Mouse (Mus musculus) bone marrow, adult 2 months (tissue): ENCODE results near the gene Pno1. TPM values are rescaled to one million over a fixed set of nuclear protein-coding genes. Genes with fewer than 3 reads are reported as not detected.

Source experiments
- H3K27ac ChIP-seq: fragments of 200-500 bp; 2 replicates; pipeline ENCODE4 v1.5.1; 2012; ENCODE audit warnings: low read depth, mild to moderate bottlenecking, control low read depth, inconsistent platforms, low read length; ENCODE audit not compliant: control insufficient read depth, poor library complexity, insufficient read depth
- H3K4me1 ChIP-seq: fragments of 200-500 bp; 2 replicates; pipeline ENCODE4 v1.6.1; 2011; ENCODE audit warnings: low read length; ENCODE audit not compliant: control insufficient read depth, insufficient read depth
- H3K4me3 ChIP-seq: fragments of 200-500 bp; replicated peaks from 2 replicates; pipeline ENCODE3; 2011; ENCODE audit warnings: mild to moderate bottlenecking, low read depth, low read length, control low read depth; ENCODE audit not compliant: control insufficient read depth
- CTCF ChIP-seq: fragments of 200-500 bp; IDR thresholded peaks from 2 replicates; pipeline ENCODE4 v1.5.1; 2011; ENCODE audit warnings: low read length, control low read depth; ENCODE audit not compliant: control insufficient read depth, insufficient read depth
- POLR2A ChIP-seq: fragments of 200-500 bp; IDR thresholded peaks from 2 replicates; pipeline ENCODE4 v1.6.1; 2011; ENCODE audit warnings: low read depth, mild to moderate bottlenecking, control low read depth, low read length, borderline replicate concordance; ENCODE audit not compliant: control insufficient read depth
- WGBS: fragments of 180-500 bp; shearing (Covaris S2); methylation state at CpG from one replicate; pipeline ENCODE4 v1.1.7; 2018; 5-methylcytosine and 5-hydroxymethylcytosine counted together
- polyA plus RNA-seq: library from polyadenylated mRNA; stranded (reverse); fragments of >200 nt; gene quantifications from 2 replicates; pipeline ENCODE4 v1.2.4, GENCODE M21; 2011; ENCODE audit warnings: low replicate concordance; ENCODE audit not compliant: missing spikeins, insufficient read depth, insufficient read length

The Pno1 gene
- polyA plus RNA-seq, 1 experiment, result 28.6 TPM

DNA sequence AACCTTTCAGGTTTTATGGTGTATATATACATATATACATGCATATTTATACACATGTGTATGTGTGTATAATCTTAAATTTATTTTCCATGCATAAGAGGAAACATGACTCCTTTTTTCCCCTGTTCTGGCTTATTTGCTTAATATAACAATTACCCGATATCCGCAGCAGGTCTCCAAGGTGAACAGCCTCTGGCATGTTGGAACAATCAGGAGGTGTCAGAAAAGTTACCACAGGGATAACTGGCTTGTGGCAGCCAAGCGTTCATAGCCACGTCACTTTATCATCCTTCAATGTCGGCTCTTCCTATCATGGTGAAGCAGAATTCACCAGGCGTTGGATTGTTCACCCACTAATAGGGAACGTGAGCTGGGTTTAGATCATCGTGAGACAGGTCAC lies 9.8 kb upstream of the Pno1 start:
- no peaks in the 10 kb centered on the region for H3K4me1 ChIP-seq
- no peak overlapping the region for H3K27ac ChIP-seq
- WGBS, result 93% methylated on average over 8 of the region's 8 CpGs
- TF ChIP-seq POLR2A (no peak), CTCF (no peak)
- no peak overlapping the region for H3K4me3 ChIP-seq

DNA sequence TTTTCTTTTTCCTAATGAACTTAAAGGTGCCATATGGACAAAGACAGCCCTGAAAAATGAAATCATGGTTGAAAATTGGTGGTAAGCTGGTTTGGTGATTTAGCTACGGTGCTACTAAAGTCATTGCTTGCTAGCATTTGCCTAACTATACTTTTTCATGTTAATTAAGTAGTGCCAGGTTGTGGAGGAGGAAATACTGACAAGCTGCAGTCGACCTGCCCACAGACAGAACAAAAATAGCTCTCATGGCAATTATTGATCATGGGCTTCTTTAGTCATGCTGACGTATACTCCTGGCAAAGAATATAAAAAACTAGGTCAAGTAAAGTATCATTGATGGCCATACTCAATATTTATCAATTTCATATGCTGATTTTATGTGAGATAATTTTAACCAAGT lies 4.1 kb upstream of the Pno1 start:
- TF ChIP-seq CTCF (no peak), POLR2A (no peak)
- Histone ChIP-seq H3K4me3 (no peak overlapping the region), H3K27ac (no peak overlapping the region), H3K4me1 (no peaks in the 10 kb centered on the region)
- WGBS, result 72% methylated on average over 3 of the region's 3 CpGs

- H3K27ac ChIP-seq, result no peak overlapping the region
- H3K4me3 ChIP-seq, result peak overlapping the region; percentile 29
- no peaks in the 10 kb centered on the region for H3K4me1 ChIP-seq
- no peak for TF ChIP-seq CTCF
- WGBS, result 42% methylated on average over 5 of the region's 5 CpGs
Observed at GRCm38 (mm10) chr11:17212903-17213509, 1.6 kb upstream of the Pno1 start.

GRCm38 (mm10) chr11:17212141-17212495 lies 750 bp upstream of the Pno1 start:
- Histone ChIP-seq H3K4me3 (peak overlapping the region; percentile 77), H3K27ac (peak overlapping the region; percentile 84), H3K4me1 (no peaks in the 10 kb centered on the region)
- WGBS, result under 1% methylated on average over 10 of the region's 10 CpGs
- TF ChIP-seq CTCF (no peak), POLR2A (no peak)

DNA sequence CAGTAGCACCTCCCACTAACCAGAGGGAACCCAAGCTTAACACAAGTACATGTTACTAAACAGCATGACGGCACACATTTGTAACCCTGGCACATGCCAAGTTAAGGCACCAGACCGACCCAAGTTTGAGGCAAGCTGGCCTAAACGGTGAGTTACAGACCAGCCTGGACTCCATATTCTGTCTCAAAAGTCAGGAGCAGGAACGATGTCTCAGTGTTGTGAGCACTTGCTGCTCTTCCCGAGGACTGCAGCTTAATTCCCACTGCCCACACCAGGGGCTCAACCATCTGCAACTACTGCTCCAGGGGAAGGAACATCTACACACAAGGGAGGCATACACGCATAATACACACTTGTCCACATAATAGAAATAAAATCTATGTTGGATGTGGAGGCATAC lies 8.9 kb downstream of the Pno1 start:
- TF ChIP-seq CTCF, result no peak
- no peak for TF ChIP-seq POLR2A
- 81% methylated on average over 6 of the region's 6 CpGs for WGBS
- Histone ChIP-seq H3K4me1 (no peaks in the 10 kb centered on the region), H3K4me3 (no peak overlapping the region), H3K27ac (no peak overlapping the region)

DNA sequence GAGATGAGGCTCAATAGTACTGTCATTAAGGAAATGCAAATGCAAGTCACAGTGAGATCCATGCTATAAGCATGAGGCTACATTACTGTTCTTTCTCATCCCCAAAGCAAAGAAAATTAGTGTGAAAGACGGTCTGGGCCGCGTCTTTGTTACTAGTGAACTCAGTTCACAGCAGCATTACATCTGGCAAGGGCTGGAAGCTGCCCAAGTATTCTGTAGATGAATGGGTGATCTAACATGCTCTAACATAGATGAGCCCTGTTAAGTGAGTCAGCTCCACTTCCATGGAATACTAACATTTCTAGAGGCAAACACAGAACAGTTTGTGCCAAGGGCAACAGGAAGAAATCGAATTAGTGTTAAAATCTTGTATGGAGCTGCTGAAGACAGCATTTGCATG lies 10.4 kb downstream of the Pno1 start:
- TF ChIP-seq POLR2A, result no peak
- TF ChIP-seq CTCF, result no peak
- Histone ChIP-seq H3K4me1 (no peaks in the 10 kb centered on the region), H3K4me3 (no peak overlapping the region), H3K27ac (no peak overlapping the region)
- WGBS, result 90% methylated on average over 4 of the region's 4 CpGs

DNA sequence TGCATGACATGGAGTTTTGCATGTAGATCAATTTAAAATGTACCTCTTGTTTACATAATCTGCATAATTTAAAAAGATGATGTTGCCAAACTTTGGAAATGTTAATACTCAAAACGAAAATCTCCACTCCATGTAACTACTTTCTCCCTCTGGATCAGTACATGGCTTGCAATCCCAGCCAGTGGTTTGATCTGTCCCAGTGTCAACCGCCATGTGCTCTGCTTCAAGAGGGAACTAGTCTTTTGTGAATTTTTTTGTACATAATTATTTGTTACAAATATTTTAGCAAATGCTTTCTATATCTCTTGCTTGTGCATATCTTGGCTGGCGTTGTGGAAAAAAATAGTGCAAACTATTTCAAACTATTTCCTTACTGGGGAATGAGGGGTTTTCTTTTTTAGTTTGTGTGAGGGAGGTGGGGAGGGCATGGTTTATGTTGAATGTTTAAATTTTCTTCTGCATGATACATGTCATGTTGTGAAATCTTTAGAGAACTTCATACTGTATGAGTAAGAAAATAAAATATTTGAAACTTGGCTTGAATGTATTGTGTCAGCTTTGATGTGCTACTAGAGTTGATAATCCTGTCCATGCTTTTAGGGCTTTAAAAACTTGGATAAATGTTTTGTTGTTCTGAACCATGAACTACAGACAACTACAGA lies 11.4 kb downstream of the Pno1 start:
- Histone ChIP-seq H3K4me3 (no peak overlapping the region), H3K27ac (no peak overlapping the region), H3K4me1 (no peaks in the 10 kb centered on the region)
- 85% methylated on average over 3 of the region's 3 CpGs for WGBS
- TF ChIP-seq POLR2A (no peak), CTCF (no peak)

DNA sequence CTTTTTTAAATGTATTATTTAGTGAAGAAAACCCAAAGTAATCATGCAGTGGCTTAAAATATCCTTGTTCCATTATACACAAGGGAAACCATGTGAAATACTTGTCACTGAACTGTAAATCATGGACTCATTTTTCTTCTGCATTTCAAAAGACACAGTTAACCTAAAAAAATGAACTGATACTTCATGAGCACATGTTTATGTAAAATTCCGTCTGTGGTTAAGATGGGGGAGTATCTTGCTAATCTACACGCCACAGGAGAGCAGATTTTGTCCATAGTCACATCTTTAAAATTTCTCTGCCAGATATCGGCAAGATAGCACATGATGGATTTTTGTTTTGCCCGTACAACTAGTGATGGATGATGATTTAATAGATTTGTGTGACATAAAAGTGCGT lies 12.2 kb downstream of the Pno1 start:
- no peaks in the 10 kb centered on the region for H3K4me1 ChIP-seq
- no peak overlapping the region for H3K4me3 ChIP-seq
- 72% methylated on average over 5 of the region's 5 CpGs for WGBS
- no peak overlapping the region for H3K27ac ChIP-seq
- TF ChIP-seq POLR2A (no peak), CTCF (no peak)
